Mouse (Mus musculus) neural tube, embryonic 13.5 days (tissue): ENCODE measurements around the gene Gm44579. TPM values are rescaled to one million over a fixed set of nuclear protein-coding genes. Genes with fewer than 3 reads are reported as not detected.

Experiments used
- ATAC-seq: fragments of 200-750 bp; cut with Nextera tagmentation; 2 replicates; pipeline ENCODE4 v1.8.0; 2017; ENCODE audit warnings: low read depth, mild to moderate bottlenecking, moderate TSS enrichment, moderate library complexity
- H3K27ac ChIP-seq: fragments of 300-500 bp; sonication (generic); replicated peaks from 2 replicates; pipeline ENCODE4 v1.5.1; 2015; ENCODE audit warnings: moderate library complexity, mild to moderate bottlenecking, inconsistent platforms
- H3K27me3 ChIP-seq: fragments of 300-500 bp; sonication (generic); 2 replicates; pipeline ENCODE4 v1.6.1; 2015; ENCODE audit warnings: mild to moderate bottlenecking, inconsistent platforms
- H3K36me3 ChIP-seq: fragments of 300-500 bp; sonication (generic); 2 replicates; pipeline ENCODE4 v1.6.1; 2015; ENCODE audit warnings: mild to moderate bottlenecking, inconsistent platforms
- H3K4me1 ChIP-seq: fragments of 300-500 bp; sonication (generic); replicated peaks from 2 replicates; pipeline ENCODE4 v1.6.1; 2015; ENCODE audit warnings: inconsistent platforms
- H3K4me2 ChIP-seq: fragments of 300-500 bp; sonication (generic); 2 replicates; pipeline ENCODE4 v1.6.1; 2015; ENCODE audit warnings: inconsistent platforms, mild to moderate bottlenecking, moderate library complexity
- H3K4me3 ChIP-seq: fragments of 300-500 bp; sonication (generic); 2 replicates; pipeline ENCODE4 v1.5.1; 2015; ENCODE audit warnings: mild to moderate bottlenecking, inconsistent platforms
- H3K9ac ChIP-seq: fragments of 300-500 bp; sonication (generic); 2 replicates; pipeline ENCODE4 v1.6.1; 2015; ENCODE audit warnings: moderate library complexity, mild to moderate bottlenecking, inconsistent platforms
- H3K9me3 ChIP-seq: fragments of 300-500 bp; sonication (generic); 2 replicates; pipeline ENCODE4 v1.6.1; 2016; ENCODE audit warnings: inconsistent platforms
- WGBS: fragments of 180-500 bp; shearing (Covaris S2); methylation state at CpG from one replicate; pipeline ENCODE4 v1.1.7; 2015; 5-methylcytosine and 5-hydroxymethylcytosine counted together
- polyA plus RNA-seq: library from polyadenylated mRNA; unstranded; fragments of >200 nt; fragmentation: Nextera tagmentation; extraction: Ambion mirVana; gene quantifications from 2 replicates; pipeline ENCODE4 v1.2.1, GENCODE M21; 2015

Gene Gm44579
- polyA plus RNA-seq, 1 experiment from 2014 or later: not detected

GRCm38 (mm10) chr15:98166963-98167644, 53.7 kb downstream of the Gm44579 start, which contains the start of gene Ccdc184:
Gene Ccdc184 (plus strand): TSS chr15:98167158.
- Histone ChIP-seq H3K4me3 (peak within 1 kb of the TSS; percentile 53), H3K4me2 (peak within 1 kb of the TSS; percentile 76), H3K9me3 (no peaks in the 10 kb centered on the region), H3K36me3 (no peaks in the 10 kb centered on the region), H3K9ac (peak within 1 kb of the TSS; percentile 73), H3K27me3 (peaks cover 50% of the 10 kb centered on the region), H3K27ac (peak within 1 kb of the TSS; percentile 95), H3K4me1 (peaks cover 48% of the 10 kb centered on the region)
- 2% methylated on average over 18 of the region's 18 CpGs for WGBS
- ATAC-seq: peak; percentile 80

GRCm38 (mm10) chr15:98165525-98165924, 55.3 kb downstream of the Gm44579 start, which contains the start of gene Asb8:
Gene Asb8 (minus strand): TSS chr15:98165625.
- peaks cover 33% of the 10 kb centered on the region for H3K4me1 ChIP-seq
- no peaks in the 10 kb centered on the region for H3K36me3 ChIP-seq
- H3K4me3 ChIP-seq: no peak within 1 kb of the TSS
- peak within 1 kb of the TSS; percentile 73 for H3K9ac ChIP-seq
- no peaks in the 10 kb centered on the region for H3K9me3 ChIP-seq
- ATAC-seq: no peak
- no peak within 1 kb of the TSS for H3K27ac ChIP-seq
- 88% methylated on average over 5 of the region's 5 CpGs for WGBS
- peak within 1 kb of the TSS; percentile 76 for H3K4me2 ChIP-seq
- peaks cover 38% of the 10 kb centered on the region for H3K27me3 ChIP-seq

GRCm38 (mm10) chr15:98162561-98162960, 58.2 kb downstream of the Gm44579 start:
- H3K4me1 ChIP-seq: peaks cover 7% of the 10 kb centered on the region
- H3K9me3 ChIP-seq: no peaks in the 10 kb centered on the region
- H3K36me3 ChIP-seq: no peaks in the 10 kb centered on the region
- no peak overlapping the region for H3K9ac ChIP-seq
- no peak overlapping the region for H3K4me2 ChIP-seq
- 61% methylated on average over 4 of the region's 4 CpGs for WGBS
- no peak for ATAC-seq
- H3K27me3 ChIP-seq: peaks cover 13% of the 10 kb centered on the region
- no peak overlapping the region for H3K4me3 ChIP-seq
- no peak overlapping the region for H3K27ac ChIP-seq

- Histone ChIP-seq H3K27ac (no peak overlapping the region), H3K27me3 (peaks cover 13% of the 10 kb centered on the region), H3K36me3 (no peaks in the 10 kb centered on the region), H3K4me2 (no peak overlapping the region), H3K9me3 (no peaks in the 10 kb centered on the region), H3K4me3 (no peak overlapping the region), H3K4me1 (no peaks in the 10 kb centered on the region), H3K9ac (no peak overlapping the region)
- ATAC-seq: no peak
- 60% methylated on average over 19 of the region's 19 CpGs for WGBS
These were observed 59.6 kb downstream of the Gm44579 start for GRCm38 (mm10) chr15:98161026-98161805.

GRCm38 (mm10) chr15:98157253-98157652, 63.5 kb downstream of the Gm44579 start:
- no peaks in the 10 kb centered on the region for H3K27me3 ChIP-seq
- no peak for ATAC-seq
- no peaks in the 10 kb centered on the region for H3K4me1 ChIP-seq
- no peaks in the 10 kb centered on the region for H3K36me3 ChIP-seq
- H3K4me3 ChIP-seq: no peak overlapping the region
- H3K9ac ChIP-seq: no peak overlapping the region
- 66% methylated on average over 1 of the region's 1 CpGs for WGBS
- no peak overlapping the region for H3K4me2 ChIP-seq
- no peaks in the 10 kb centered on the region for H3K9me3 ChIP-seq
- H3K27ac ChIP-seq: no peak overlapping the region

- Histone ChIP-seq H3K4me3 (no peak overlapping the region), H3K4me2 (no peak overlapping the region), H3K9ac (no peak overlapping the region), H3K36me3 (no peaks in the 10 kb centered on the region), H3K27ac (no peak overlapping the region), H3K4me1 (no peaks in the 10 kb centered on the region), H3K9me3 (no peaks in the 10 kb centered on the region), H3K27me3 (no peaks in the 10 kb centered on the region)
- 79% methylated on average over 4 of the region's 4 CpGs for WGBS
- ATAC-seq: no peak
These were observed 64.8 kb downstream of the Gm44579 start for GRCm38 (mm10) chr15:98155944-98156343.

- Histone ChIP-seq H3K4me2 (no peak overlapping the region), H3K36me3 (no peaks in the 10 kb centered on the region), H3K27ac (no peak overlapping the region), H3K9ac (no peak overlapping the region), H3K4me1 (no peaks in the 10 kb centered on the region), H3K27me3 (no peaks in the 10 kb centered on the region), H3K9me3 (no peaks in the 10 kb centered on the region), H3K4me3 (no peak overlapping the region)
- WGBS: 90% methylated on average over 5 of the region's 5 CpGs
- ATAC-seq: no peak
These were observed 65.5 kb downstream of the Gm44579 start for GRCm38 (mm10) chr15:98155272-98155671.

- 74% methylated on average over 3 of the region's 3 CpGs for WGBS
- no peak for ATAC-seq
- H3K9me3 ChIP-seq: no peaks in the 10 kb centered on the region
These were observed 66.1 kb downstream of the Gm44579 start for GRCm38 (mm10) chr15:98154631-98155030.

GRCm38 (mm10) chr15:98154146-98154545, 66.6 kb downstream of the Gm44579 start:
- Histone ChIP-seq H3K27ac (no peak overlapping the region), H3K4me2 (no peak overlapping the region), H3K4me1 (no peaks in the 10 kb centered on the region), H3K9ac (no peak overlapping the region), H3K36me3 (no peaks in the 10 kb centered on the region), H3K9me3 (no peaks in the 10 kb centered on the region), H3K27me3 (no peaks in the 10 kb centered on the region), H3K4me3 (no peak overlapping the region)
- no peak for ATAC-seq
- 74% methylated on average over 4 of the region's 4 CpGs for WGBS

More at GRCm38 (mm10) chr15:98154631-98155030, 66.1 kb downstream of the Gm44579 start:
- Histone ChIP-seq H3K4me1 (no peaks in the 10 kb centered on the region), H3K36me3 (no peaks in the 10 kb centered on the region), H3K4me2 (no peak overlapping the region), H3K9ac (no peak overlapping the region), H3K27me3 (no peaks in the 10 kb centered on the region), H3K27ac (no peak overlapping the region), H3K4me3 (no peak overlapping the region)

GRCm38 (mm10) chr15:98153625-98154024, 67.2 kb downstream of the Gm44579 start:
- Histone ChIP-seq H3K4me2 (no peak overlapping the region), H3K9me3 (no peaks in the 10 kb centered on the region), H3K4me3 (no peak overlapping the region), H3K27me3 (no peaks in the 10 kb centered on the region), H3K4me1 (no peaks in the 10 kb centered on the region), H3K27ac (no peak overlapping the region), H3K36me3 (no peaks in the 10 kb centered on the region), H3K9ac (no peak overlapping the region)
- ATAC-seq: no peak
- 38% methylated on average over 3 of the region's 3 CpGs for WGBS

- no peaks in the 10 kb centered on the region for H3K9me3 ChIP-seq
- H3K4me3 ChIP-seq: no peak overlapping the region
- H3K9ac ChIP-seq: 0 out of 2 replicates have a peak overlapping the region, but pooled peaks have one; percentile 17
- H3K4me2 ChIP-seq: no peak overlapping the region
- no peak for ATAC-seq
- no peak overlapping the region for H3K27ac ChIP-seq
- WGBS: 77% methylated on average over 7 of the region's 7 CpGs
- no peaks in the 10 kb centered on the region for H3K4me1 ChIP-seq
- no peaks in the 10 kb centered on the region for H3K27me3 ChIP-seq
- H3K36me3 ChIP-seq: no peaks in the 10 kb centered on the region
These were observed 67.9 kb downstream of the Gm44579 start for GRCm38 (mm10) chr15:98152916-98153315.

- no peak overlapping the region for H3K4me3 ChIP-seq
- 83% methylated on average over 10 of the region's 10 CpGs for WGBS
- H3K27me3 ChIP-seq: no peaks in the 10 kb centered on the region
- no peak overlapping the region for H3K4me2 ChIP-seq
- H3K9me3 ChIP-seq: no peaks in the 10 kb centered on the region
- H3K27ac ChIP-seq: no peak overlapping the region
- no peaks in the 10 kb centered on the region for H3K36me3 ChIP-seq
- peaks cover 8% of the 10 kb centered on the region for H3K4me1 ChIP-seq
- ATAC-seq: no peak
- H3K9ac ChIP-seq: no peak overlapping the region
These were observed 71.6 kb downstream of the Gm44579 start for GRCm38 (mm10) chr15:98149166-98149602.
